Mouse (Mus musculus): ENCODE data around the gene Scyl1.
A peak's percentile ranks its signal among the peaks of the same experiment; 100 is the strongest.
"Not testable (repeated sequence)": the region's sequence is repeated elsewhere in the genome, so short reads cannot be mapped to it uniquely, and the experiment has no call there.

The Scyl1 gene

GRCm38 (mm10) chr19:5770925-5771860 lies at the start of gene Scyl1:
TSS of gene Scyl1 (minus strand) at chr19:5771419.
- DNase-seq, result peak; percentile 92

- DNase-seq, result peak; percentile 56
Measured at GRCm38 (mm10) chr19:5819549-5819948, 48.3 kb upstream of the Scyl1 start.

- no peak for DNase-seq
Measured at GRCm38 (mm10) chr19:5818590-5818977, 47.4 kb upstream of the Scyl1 start.

GRCm38 (mm10) chr19:5817703-5818589 lies 46.7 kb upstream of the Scyl1 start:
- peak; percentile 88 for DNase-seq

GRCm38 (mm10) chr19:5815928-5816327 lies 44.7 kb upstream of the Scyl1 start:
- no peak for DNase-seq

- DNase-seq, result no peak
Measured at GRCm38 (mm10) chr19:5815010-5815409, 43.8 kb upstream of the Scyl1 start.

GRCm38 (mm10) chr19:5814048-5814447 lies 42.8 kb upstream of the Scyl1 start:
- not testable (repeated sequence) for DNase-seq

GRCm38 (mm10) chr19:5813567-5813966 lies 42.3 kb upstream of the Scyl1 start:
- no peak for DNase-seq

- peak; percentile 85 for DNase-seq
Measured at GRCm38 (mm10) chr19:5811771-5812504, 40.7 kb upstream of the Scyl1 start.

GRCm38 (mm10) chr19:5810840-5811563 lies 39.8 kb upstream of the Scyl1 start:
- no peak for DNase-seq

GRCm38 (mm10) chr19:5810103-5810839 lies 39.1 kb upstream of the Scyl1 start:
- DNase-seq, result peak; percentile 36

GRCm38 (mm10) chr19:5809712-5810089 lies 38.5 kb upstream of the Scyl1 start:
- DNase-seq, result no peak

GRCm38 (mm10) chr19:5808955-5809711 lies 37.9 kb upstream of the Scyl1 start:
- no peak for DNase-seq

- DNase-seq, result no peak
Measured at GRCm38 (mm10) chr19:5807740-5808139, 36.5 kb upstream of the Scyl1 start.

GRCm38 (mm10) chr19:5806809-5807205 lies 35.6 kb upstream of the Scyl1 start:
- no peak for DNase-seq

- peak; percentile 52 for DNase-seq
Measured at GRCm38 (mm10) chr19:5806051-5806808, 35.0 kb upstream of the Scyl1 start.

- peak; percentile 44 for DNase-seq
Measured at GRCm38 (mm10) chr19:5804371-5804899, 33.2 kb upstream of the Scyl1 start.

GRCm38 (mm10) chr19:5803881-5804279 lies 32.7 kb upstream of the Scyl1 start:
- DNase-seq, result no peak

- peak; percentile 99 for DNase-seq
Measured at GRCm38 (mm10) chr19:5803041-5803880, 32.0 kb upstream of the Scyl1 start.
